Mouse (Mus musculus): ENCODE measurements at regions not wholly inside any gene's neighbourhood (a gene's known extent, or its start where the extent isn't known, plus 50 kb on each side); places are given as distances from the start of the nearest gene placed in this dataset.

- TF ChIP-seq CTCF (IDR thresholded peaks at IDR 0.05; ENCODE audit: borderline replicate concordance, insufficient read depth, low read length) = no peak
- no peak for TF ChIP-seq POLR2A (IDR thresholded peaks at IDR 0.05; ENCODE audit: low read depth, low read length)
These were observed 224.3 kb downstream of the Irx2 start for GRCm38 (mm10) chr13:72852896-72853295.
